Mouse (Mus musculus) urinary bladder, postnatal 0 days (tissue): ENCODE measurements around the gene S100a4. TPM values are rescaled to one million over a fixed set of nuclear protein-coding genes. Genes with fewer than 3 reads are reported as not detected.

ENCODE experiments used
- polyA plus RNA-seq: library from polyadenylated mRNA; unstranded; fragments of >200 nt; fragmentation: Nextera tagmentation; extraction: Ambion mirVana; gene quantifications from 2 replicates; pipeline ENCODE4 v1.2.1, GENCODE M21; 2015

Gene S100a4
- 45.1 and 83.2 TPM in 2 replicates for polyA plus RNA-seq

GRCm38 (mm10) chr3:90603623-90604022 lies at the start of gene S100a4:
Gene S100a4 (plus strand): TSS chr3:90603771.

DNA sequence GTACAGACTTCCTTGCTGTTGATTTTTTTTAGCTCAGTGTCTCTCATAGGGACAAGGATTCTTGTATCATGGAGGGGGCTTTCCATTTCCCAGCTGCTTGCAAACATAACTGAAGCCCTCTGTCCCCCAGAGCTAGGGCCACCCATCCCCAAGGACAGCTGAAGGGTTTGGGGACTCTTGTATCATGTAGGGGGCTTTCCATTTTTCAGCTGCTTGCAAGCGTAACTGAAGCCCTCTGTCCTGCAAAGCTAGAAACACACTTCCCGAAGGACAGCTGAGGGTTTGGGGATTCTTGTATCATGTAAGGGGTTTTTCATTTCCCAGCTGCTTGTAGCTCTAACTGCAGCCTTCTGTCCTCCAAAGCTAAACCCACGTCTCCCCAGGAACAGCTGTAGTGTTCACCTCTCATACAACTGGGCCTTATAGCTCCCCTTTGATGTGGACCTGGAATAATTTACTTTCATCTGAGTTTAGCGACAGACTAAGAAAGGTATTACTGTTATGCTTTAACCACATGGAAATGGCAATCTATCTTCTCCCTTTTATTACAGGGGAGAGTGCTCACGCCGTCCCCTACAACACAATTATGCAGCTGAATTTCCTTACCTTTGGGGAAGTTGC lies 43.5 kb upstream of the S100a4 start, which contains the start of gene S100a3:
TSS of gene S100a3 (plus strand) at position 571 of the 621 bp plus-strand sequence.

DNA sequence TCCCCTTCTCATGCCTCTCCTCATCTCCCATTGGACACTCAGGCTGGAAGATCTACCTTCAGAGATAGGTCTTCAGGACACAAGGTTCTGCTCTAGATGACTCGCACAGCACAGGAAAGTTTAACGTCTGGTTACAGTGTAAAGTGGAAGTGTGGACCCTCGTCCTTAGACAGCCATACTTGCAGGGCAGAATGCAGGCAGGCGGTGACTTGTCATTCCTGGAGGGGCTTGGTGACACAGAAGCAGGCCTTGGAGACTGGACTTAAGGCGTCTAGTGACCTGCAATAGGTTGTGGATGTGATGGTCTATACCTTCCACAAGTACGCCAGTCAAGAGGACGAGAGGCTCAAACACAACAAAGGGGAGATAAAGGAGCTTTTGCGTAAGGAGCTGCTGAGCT lies 13.6 kb upstream of the S100a4 start, which contains the start of gene S100a2:
TSS of gene S100a2 (plus strand) at position 301 of the 400 bp plus-strand sequence.

DNA sequence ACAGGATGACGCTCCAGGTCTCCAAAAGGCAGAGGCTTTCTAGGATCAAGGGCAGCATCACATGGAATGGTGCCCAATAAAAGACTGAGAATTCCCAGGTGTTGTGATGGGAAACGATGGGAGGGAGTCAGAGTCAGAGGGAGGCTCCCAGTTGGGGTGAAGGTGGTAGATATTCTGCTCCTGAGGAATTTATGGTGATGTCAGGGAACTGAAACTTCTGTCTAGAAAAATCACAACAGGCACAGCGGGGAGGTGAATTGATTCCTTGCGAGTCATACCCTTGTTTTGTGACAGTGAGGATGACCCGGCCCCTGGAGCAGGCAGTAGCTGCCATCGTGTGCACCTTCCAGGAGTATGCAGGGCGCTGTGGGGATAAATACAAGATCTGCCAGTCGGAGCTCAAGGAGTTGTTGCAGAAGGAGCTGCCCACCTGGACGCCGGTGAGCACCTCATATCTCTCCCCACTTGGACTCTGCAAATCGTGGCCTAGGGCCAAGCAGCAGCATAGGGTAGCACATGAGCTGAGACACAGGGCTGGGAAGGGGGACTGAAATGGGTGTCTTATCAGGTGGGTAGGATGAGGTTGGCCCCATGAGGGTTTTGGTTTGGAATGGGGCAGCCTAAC lies 2.0 kb upstream of the S100a4 start, which contains the start of gene Gm42674:
TSS of gene Gm42674 (plus strand) at position 419 of the 625 bp plus-strand sequence.

GRCm38 (mm10) chr3:90608223-90608622 lies 4.7 kb downstream of the S100a4 start, which contains the start of gene S100a5:
Gene S100a5 (plus strand): TSS chr3:90608523.

GRCm38 (mm10) chr3:90612728-90613291 lies 9.2 kb downstream of the S100a4 start, which contains the start of gene S100a6:
Gene S100a6 (plus strand): TSS chr3:90612882.

GRCm38 (mm10) chr3:90653717-90654116 lies 50.1 kb downstream of the S100a4 start, which contains the start of gene S100a7a:
Gene S100a7a (plus strand): TSS chr3:90654017.

Other genes with a start within 250 kb of the S100a4 start
- gene Slc27a3, start 213.8 kb upstream of the S100a4 start, polyA plus RNA-seq, result 6.9 and 8.3 TPM in 2 replicates
- gene Ints3, start 170.1 kb upstream of the S100a4 start, polyA plus RNA-seq, result 9.2 and 9.7 TPM in 2 replicates
- gene Npr1, start 137.9 kb upstream of the S100a4 start, polyA plus RNA-seq, result 3.0 and 4.5 TPM in 2 replicates
- gene Ilf2, start 127.6 kb upstream of the S100a4 start, polyA plus RNA-seq, result 59.7 and 65.9 TPM in 2 replicates
- 91.6 and 102 TPM in 2 replicates for gene Snapin, start 112.7 kb upstream of the S100a4 start, polyA plus RNA-seq
- gene Chtop, start 94.3 kb upstream of the S100a4 start, polyA plus RNA-seq, result 81.7 and 90.6 TPM in 2 replicates
- 796 and 865 TPM in 2 replicates for gene S100a1, start 89.4 kb upstream of the S100a4 start, polyA plus RNA-seq
- 82.3 and 90.7 TPM in 2 replicates for gene S100a13, start 89.3 kb upstream of the S100a4 start, polyA plus RNA-seq
- gene S100a14, start 76.9 kb upstream of the S100a4 start, polyA plus RNA-seq, result 161 and 184 TPM in 2 replicates
- 293 and 298 TPM in 2 replicates for gene S100a16, start 66.5 kb upstream of the S100a4 start, polyA plus RNA-seq
- gene S100a3, start 43.2 kb upstream of the S100a4 start, polyA plus RNA-seq, result 2.5 and 2.6 TPM in 2 replicates
- 0.88 TPM in 1 of 2 replicates, not detected in the other for gene S100a2, start 13.5 kb upstream of the S100a4 start, polyA plus RNA-seq
- gene Gm42674, start 1.9 kb upstream of the S100a4 start, polyA plus RNA-seq, result not detected in 2 replicates
- 1.4 and 1.6 TPM in 2 replicates for gene S100a5, start 4.8 kb downstream of the S100a4 start, polyA plus RNA-seq
- gene S100a6, start 9.1 kb downstream of the S100a4 start, polyA plus RNA-seq, result 4,303 and 4,617 TPM in 2 replicates
- gene S100a7a, start 50.2 kb downstream of the S100a4 start, polyA plus RNA-seq, result 0.12 and 0.25 TPM in 2 replicates
- 21.3 and 232 TPM in 2 replicates for gene S100a8, start 65.2 kb downstream of the S100a4 start, polyA plus RNA-seq
- 10.1 and 121 TPM in 2 replicates for gene S100a9, start 92.0 kb downstream of the S100a4 start, polyA plus RNA-seq
- gene Pglyrp4, start 123.1 kb downstream of the S100a4 start, polyA plus RNA-seq, result not detected in 2 replicates
- not detected in 2 replicates for gene Gm5849, start 174.1 kb downstream of the S100a4 start, polyA plus RNA-seq